Mouse (Mus musculus) thymus, postnatal 36 days (tissue): ENCODE measurements around the gene Snx6.
"Not testable (repeated sequence)": the region's sequence is repeated elsewhere in the genome, so short reads cannot be mapped to it uniquely, and the experiment has no call there.

Experiments used
- DNase-seq, 2 experiments: peaks; one replicate each; pipeline ENCODE4 v3.0.0; 2022; ENCODE audit warnings: mixed read lengths in 2 of 2

Snx6 gene

DNA sequence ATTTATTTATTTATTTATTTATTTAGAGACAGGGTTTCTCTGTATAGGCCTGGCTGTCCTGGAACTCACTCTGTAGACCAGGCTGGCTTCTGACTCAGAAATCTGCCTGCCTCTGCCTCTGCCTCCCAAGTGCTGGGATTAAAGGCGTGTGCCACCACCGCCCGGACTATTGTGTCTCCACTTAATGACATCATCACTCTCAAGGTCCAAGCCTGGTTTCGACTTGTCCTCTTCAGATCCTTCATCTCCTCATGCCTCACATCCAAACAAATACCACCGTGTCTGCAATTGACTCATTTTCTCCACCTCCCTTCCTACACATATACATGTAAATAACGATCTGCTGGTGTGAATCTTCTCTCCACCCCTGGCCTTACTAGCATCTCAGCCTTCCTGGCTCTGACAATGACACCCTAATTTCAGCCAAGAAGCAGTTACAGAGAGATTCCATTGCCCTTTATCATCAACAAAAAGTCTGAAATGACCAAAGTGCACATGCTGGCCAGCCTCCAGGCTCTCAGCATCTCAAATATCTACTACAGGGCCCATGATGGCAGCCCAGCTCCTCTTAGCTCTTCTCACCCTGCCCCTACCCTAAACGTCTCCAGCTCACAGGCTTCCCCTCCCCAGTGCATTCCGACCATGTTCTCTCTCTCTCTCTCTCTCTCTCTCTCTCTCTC is 1.2 kb upstream of the Snx6 start:
- no peak for DNase-seq

DNA sequence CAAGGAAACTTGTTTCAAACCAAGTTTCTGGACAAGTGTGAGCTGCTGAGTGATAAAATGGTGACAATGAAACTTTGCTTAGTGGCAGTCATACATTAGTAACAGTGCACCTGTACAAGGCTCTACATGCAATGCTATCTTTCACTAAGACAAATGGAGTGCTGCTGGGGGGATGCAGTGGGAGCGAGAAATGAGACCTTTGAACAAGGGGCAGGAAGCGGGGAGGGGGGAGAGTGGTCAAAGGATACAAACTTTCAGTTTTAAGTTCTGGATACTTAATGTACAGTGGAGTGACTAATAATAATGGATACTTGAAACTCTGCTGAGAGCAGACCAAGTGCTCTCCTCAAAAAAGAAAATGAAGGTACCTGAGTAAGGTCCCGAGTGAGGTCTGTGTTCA is 1.1 kb downstream of the Snx6 start:
- no peak for DNase-seq

DNA sequence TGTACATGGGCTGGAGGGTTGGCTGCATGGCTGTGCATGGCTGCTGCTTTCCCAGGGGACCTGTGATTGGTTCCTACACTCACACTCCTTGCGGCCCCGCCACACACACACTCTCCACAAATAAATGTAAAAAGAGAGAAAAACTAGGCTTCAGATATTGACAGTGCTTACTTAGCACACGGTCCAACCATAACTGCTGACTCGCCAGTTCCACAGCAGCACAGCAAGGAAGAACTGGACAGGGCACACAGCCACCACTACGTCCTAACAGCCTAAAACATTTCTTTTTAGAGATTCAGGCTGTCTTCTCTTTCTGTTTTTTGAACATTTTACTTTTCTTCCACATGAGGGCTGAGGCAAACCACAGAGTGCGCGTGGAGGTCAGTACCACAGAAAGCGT is 4.0 kb downstream of the Snx6 start:
- DNase-seq, result no peak

GRCm38 (mm10) chr12:54789346-54790143 is 6.0 kb downstream of the Snx6 start:
- DNase-seq, result no peak

GRCm38 (mm10) chr12:54763624-54764023 is 31.9 kb downstream of the Snx6 start:
- DNase-seq, result no peak

- no peak for DNase-seq
These were observed 34.8 kb downstream of the Snx6 start for GRCm38 (mm10) chr12:54760676-54761075.

DNA sequence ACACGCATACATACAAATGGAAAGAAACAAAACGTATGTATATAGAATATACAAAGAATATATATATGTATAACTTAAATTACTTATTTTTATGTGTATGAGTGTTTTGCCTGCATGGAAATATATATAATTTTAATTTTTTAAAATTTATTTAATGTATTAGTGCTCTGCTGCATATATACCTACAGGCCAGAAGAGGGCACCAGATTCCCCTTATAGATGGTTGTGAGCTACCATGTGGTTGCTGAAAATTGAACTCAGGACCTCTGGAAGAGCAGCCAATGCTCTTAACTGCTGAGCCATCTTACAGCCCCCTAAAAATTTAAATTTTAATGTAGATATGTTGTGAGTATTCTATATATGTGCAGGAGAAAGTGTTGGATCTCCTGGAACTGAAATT is 36.7 kb downstream of the Snx6 start:
- no peak for DNase-seq

- DNase-seq, result no peak
These were observed 46.9 kb downstream of the Snx6 start for GRCm38 (mm10) chr12:54748647-54749046.

GRCm38 (mm10) chr12:54738661-54739243 is 56.8 kb downstream of the Snx6 start:
- peak; percentile 33 to 43 for DNase-seq

DNA sequence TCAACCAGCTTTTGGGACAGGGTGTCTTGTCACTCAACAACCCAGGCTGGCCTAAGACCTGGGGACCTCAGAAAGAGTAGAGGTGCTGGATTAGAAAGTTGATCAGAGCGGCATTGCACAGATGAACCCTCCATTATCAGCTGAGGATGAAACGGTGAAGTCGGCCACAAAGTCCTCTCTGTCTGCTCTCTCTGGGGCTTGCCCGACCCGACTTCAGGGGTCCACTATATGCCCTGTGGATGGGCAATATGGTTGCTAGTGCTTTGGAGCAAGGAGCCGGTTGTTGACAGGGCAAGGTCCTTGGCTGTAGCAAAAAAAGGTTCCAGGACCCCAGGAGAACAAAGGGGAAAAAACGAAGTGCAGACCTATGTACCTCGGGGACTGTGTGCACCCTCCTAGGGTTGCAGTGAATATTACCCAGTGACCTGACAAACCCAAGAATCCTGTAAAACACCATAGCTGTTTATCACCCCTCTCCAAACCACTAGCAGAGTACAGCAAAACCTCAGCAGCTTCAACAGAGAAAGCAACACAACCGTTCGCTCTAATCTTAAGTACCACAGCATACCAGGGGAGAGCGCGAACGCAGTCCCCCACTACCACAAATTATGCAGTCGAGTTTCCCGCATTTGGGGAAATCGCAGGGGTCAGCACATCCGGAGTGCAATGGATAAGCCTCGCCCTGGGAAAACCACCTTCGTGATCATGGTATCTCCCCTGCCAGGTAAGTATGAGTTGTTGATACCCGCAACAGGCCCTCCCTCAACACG is 57.4 kb downstream of the Snx6 start:
- not testable (repeated sequence) for DNase-seq

DNA sequence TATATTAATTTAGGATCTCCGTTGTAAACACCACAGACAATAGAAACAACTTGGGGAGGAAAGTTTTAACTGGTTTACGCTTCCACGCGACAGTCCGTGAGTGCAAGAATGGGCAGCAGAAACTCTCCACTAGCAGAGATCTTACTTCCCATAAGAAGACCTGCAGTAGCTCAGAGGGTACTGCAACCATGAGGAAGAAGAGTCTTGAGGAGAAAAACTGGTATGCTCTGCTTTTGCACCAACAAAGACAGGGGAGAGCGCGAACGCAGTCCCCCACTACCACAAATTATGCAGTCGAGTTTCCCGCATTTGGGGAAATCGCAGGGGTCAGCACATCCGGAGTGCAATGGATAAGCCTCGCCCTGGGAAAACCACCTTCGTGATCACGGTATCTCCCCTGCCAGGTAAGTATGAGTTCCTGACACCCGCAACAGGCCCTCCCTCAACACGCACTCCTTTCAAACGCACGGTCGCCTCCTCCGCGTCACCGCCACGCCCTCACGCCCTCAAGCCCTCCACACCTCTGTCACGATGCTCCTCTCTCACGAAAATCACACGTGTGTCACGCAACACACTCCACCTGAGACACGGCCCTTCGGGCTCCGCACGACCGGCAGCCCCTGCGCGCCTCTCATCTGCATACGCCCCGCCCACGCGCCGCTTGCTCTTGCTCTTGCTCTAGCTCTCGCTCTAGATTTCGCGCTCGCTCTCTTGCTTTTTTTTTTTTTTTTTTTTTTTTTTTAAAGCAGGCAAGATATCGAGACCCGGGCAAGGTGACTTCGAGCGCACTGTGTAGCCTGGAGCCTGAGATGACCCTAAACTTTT is 61.0 kb downstream of the Snx6 start:
- DNase-seq, result peak; percentile 48 to 65

GRCm38 (mm10) chr12:54729140-54730059 is 66.1 kb downstream of the Snx6 start:
- not testable (repeated sequence) for DNase-seq

GRCm38 (mm10) chr12:54718871-54719786 is 76.4 kb downstream of the Snx6 start:
- DNase-seq, result not testable (repeated sequence)

DNA sequence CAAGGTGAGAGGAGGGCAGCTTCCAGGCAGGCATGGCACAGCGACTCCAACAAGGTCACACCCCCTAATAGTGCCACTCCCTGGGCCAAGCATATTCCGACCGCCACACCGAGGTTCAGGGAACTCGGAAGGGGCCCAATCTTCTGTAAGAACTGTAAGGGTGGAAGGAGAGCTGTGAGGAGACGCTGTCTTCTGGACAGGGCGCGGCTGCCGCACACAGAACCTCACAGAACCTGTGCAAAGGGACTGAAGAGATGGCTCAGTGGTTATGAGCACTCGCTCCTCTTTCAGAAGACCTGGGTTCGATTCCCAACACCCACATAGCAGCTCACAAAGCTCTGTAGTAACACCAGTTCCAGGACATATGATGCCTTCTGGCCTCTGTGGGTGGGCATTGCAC is 78.0 kb downstream of the Snx6 start:
- not testable (repeated sequence) for DNase-seq

DNA sequence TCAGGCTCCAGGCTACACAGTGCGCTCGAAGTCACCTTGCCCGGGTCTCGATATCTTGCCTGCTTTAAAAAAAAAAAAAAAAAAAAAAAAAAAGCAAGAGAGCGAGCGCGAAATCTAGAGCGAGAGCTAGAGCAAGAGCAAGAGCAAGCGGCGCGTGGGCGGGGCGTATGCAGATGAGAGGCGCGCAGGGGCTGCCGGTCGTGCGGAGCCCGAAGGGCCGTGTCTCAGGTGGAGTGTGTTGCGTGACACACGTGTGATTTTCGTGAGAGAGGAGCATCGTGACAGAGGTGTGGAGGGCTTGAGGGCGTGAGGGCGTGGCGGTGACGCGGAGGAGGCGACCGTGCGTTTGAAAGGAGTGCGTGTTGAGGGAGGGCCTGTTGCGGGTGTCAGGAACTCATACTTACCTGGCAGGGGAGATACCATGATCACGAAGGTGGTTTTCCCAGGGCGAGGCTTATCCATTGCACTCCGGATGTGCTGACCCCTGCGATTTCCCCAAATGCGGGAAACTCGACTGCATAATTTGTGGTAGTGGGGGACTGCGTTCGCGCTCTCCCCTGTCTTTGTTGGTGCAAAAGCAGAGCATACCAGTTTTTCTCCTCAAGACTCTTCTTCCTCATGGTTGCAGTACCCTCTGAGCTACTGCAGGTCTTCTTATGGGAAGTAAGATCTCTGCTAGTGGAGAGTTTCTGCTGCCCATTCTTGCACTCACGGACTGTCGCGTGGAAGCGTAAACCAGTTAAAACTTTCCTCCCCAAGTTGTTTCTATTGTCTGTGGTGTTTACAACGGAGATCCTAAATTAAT is 81.5 kb downstream of the Snx6 start:
- peak; percentile 66 to 73 for DNase-seq

DNA sequence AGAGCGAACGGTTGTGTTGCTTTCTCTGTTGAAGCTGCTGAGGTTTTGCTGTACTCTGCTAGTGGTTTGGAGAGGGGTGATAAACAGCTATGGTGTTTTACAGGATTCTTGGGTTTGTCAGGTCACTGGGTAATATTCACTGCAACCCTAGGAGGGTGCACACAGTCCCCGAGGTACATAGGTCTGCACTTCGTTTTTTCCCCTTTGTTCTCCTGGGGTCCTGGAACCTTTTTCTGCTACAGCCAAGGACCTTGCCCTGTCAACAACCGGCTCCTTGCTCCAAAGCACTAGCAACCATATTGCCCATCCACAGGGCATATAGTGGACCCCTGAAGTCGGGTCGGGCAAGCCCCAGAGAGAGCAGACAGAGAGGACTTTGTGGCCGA is 85.0 kb downstream of the Snx6 start:
- DNase-seq, result peak; percentile 22 to 47

GRCm38 (mm10) chr12:54709691-54710493 is 85.6 kb downstream of the Snx6 start:
- DNase-seq, result not testable (repeated sequence)

- DNase-seq, result no peak
These were observed 96.1 kb downstream of the Snx6 start for GRCm38 (mm10) chr12:54699394-54699793.
